Mouse (Mus musculus) megakaryocyte, embryonic 14.5 days (primary cell): ENCODE results near the gene Rnaseh2a.

Experiments used
- FLI1 ChIP-seq: IDR thresholded peaks from 2 replicates; pipeline ENCODE4 v1.6.1; 2012; ENCODE audit warnings: low read length, inconsistent platforms, mixed read lengths
- GATA1 ChIP-seq: IDR thresholded peaks from 3 replicates; pipeline ENCODE4 v1.6.1; 2012; ENCODE audit warnings: mixed read lengths, low read length, inconsistent platforms, borderline replicate concordance

GRCm38 (mm10) chr8:84944478-84945160 is 24.9 kb downstream of the Rnaseh2a start:
- TF ChIP-seq GATA1 (no peak), FLI1 (no peak)
